Mouse (Mus musculus) bone marrow macrophage, adult 2 months (primary cell): ENCODE data around the gene Elfn1.

Experiments used
- CTCF ChIP-seq: IDR thresholded peaks from 2 replicates; pipeline ENCODE4 v1.5.1; 2012; ENCODE audit warnings: low read depth, mild to moderate bottlenecking, low read length, moderate library complexity
- POLR2A ChIP-seq: IDR thresholded peaks from 2 replicates; pipeline ENCODE4 v1.6.1; 2012; ENCODE audit warnings: mild to moderate bottlenecking, low read depth, low read length, borderline replicate concordance

- TF ChIP-seq CTCF (no peak), POLR2A (no peak)
Measured at GRCm38 (mm10) chr5:139892326-139892994, 15.3 kb upstream of the Elfn1 start.
